ENCODE assay signal across 7 mouse cellular contexts in genomic region chr13:62887712-62888441, GRCm38 (mm10). TPM values are rescaled to one million over a fixed set of nuclear protein-coding genes. Genes with fewer than 3 reads are reported as not detected.
A peak's percentile ranks its signal among the peaks of the same experiment; 100 is the strongest.
DNase-seq lines count a peak whose midpoint lies in the region; ATAC-seq and TF ChIP-seq lines count a peak whose summit lies in the region.

Gene Fbp1, minus strand, starts transcription at chr13:62888282.

- no peak within 1 kb of the TSS for H3K27ac ChIP-seq in spleen, adult 2 months (ENCODE audit: insufficient read depth, low read length)
- H3K27ac ChIP-seq in forebrain, embryonic 14.5 days (ENCODE audit: low read depth, low read length): no peak within 1 kb of the TSS
- no peak within 1 kb of the TSS for H3K27ac ChIP-seq in midbrain, embryonic 14.5 days (replicated peaks; ENCODE audit: low read depth, low read length)

- WGBS in spleen, adult 2 months: 9% methylated on average over 28 of the region's 29 CpGs
- WGBS in forebrain, embryonic 14.5 days: 6% methylated on average over 28 of the region's 29 CpGs
- WGBS in midbrain, embryonic 14.5 days: 4% methylated on average over 29 of the region's 29 CpGs

- peak within 1 kb of the TSS; percentile 34; the same call in 1 of the 2 replicates for H3K4me2 ChIP-seq in forebrain, embryonic 14.5 days (ENCODE audit: low read length)
- peak within 1 kb of the TSS; percentile 48 for H3K4me2 ChIP-seq in midbrain, embryonic 14.5 days (ENCODE audit: low read length)

- no peak for ATAC-seq in forebrain, embryonic 14.5 days
- ATAC-seq in midbrain, embryonic 14.5 days (ENCODE audit: low FRiP score, low TSS enrichment): peak; percentile 50; the same call in 1 of the 2 replicates
- no peak for ATAC-seq in activated CD4-positive, CD25-positive, alpha-beta regulatory T cell, adult 4 months

- H3K4me3 ChIP-seq in spleen, adult 2 months (ENCODE audit: extremely low read depth, insufficient read depth, insufficient read length): 0 out of 2 replicates have a peak within 1 kb of the TSS, but pooled peaks have one; percentile 6
- no peak within 1 kb of the TSS for H3K4me3 ChIP-seq in forebrain, embryonic 14.5 days (ENCODE audit: low read depth, low read length)
- H3K4me3 ChIP-seq in midbrain, embryonic 14.5 days (replicated peaks; ENCODE audit: low read depth, low read length): peak within 1 kb of the TSS; percentile 23

- peaks cover 3% of the 10 kb centered on the region; the same call in 1 of the 2 replicates for H3K4me1 ChIP-seq in spleen, adult 2 months (ENCODE audit: control insufficient read depth, insufficient read depth, insufficient read length)
- H3K4me1 ChIP-seq in forebrain, embryonic 14.5 days (ENCODE audit: control insufficient read depth, insufficient read depth, low read length): no peaks in the 10 kb centered on the region
- H3K4me1 ChIP-seq in midbrain, embryonic 14.5 days (ENCODE audit: control insufficient read depth, insufficient read depth, low read length): no peaks in the 10 kb centered on the region; the same call in 1 of the 2 replicates

- no peak within 1 kb of the TSS for H3K9ac ChIP-seq in forebrain, embryonic 14.5 days (ENCODE audit: low read length)
- H3K9ac ChIP-seq in midbrain, embryonic 14.5 days (replicated peaks; ENCODE audit: low read length): 0 out of 2 replicates have a peak within 1 kb of the TSS, but pooled peaks have one; percentile 24

- H3K27me3 ChIP-seq in spleen, adult 2 months (ENCODE audit: control insufficient read depth, insufficient read depth, low read length): peaks cover 4% of the 10 kb centered on the region; the same call in 1 of the 2 replicates
- peaks cover 16% of the 10 kb centered on the region for H3K27me3 ChIP-seq in forebrain, embryonic 14.5 days (replicated peaks; ENCODE audit: control insufficient read depth, insufficient read depth, low read length)
- H3K27me3 ChIP-seq in midbrain, embryonic 14.5 days (ENCODE audit: control insufficient read depth, insufficient read depth, low read length): peaks cover 22% of the 10 kb centered on the region

- no peaks in the 10 kb centered on the region for H3K9me3 ChIP-seq in forebrain, embryonic 14.5 days (replicated peaks; ENCODE audit: control insufficient read depth, low read length)
- no peaks in the 10 kb centered on the region for H3K9me3 ChIP-seq in midbrain, embryonic 14.5 days (ENCODE audit: control insufficient read depth, low read length)

- H3K36me3 ChIP-seq in spleen, adult 2 months (ENCODE audit: control insufficient read depth, insufficient read depth, low read length): no peaks in the 10 kb centered on the region
- H3K36me3 ChIP-seq in forebrain, embryonic 14.5 days (ENCODE audit: control insufficient read depth, insufficient read depth, low read length): no peaks in the 10 kb centered on the region
- H3K36me3 ChIP-seq in midbrain, embryonic 14.5 days (ENCODE audit: control insufficient read depth, insufficient read depth, low read length): no peaks in the 10 kb centered on the region

- no peak for DNase-seq in spleen, adult 2 months (ENCODE audit: low read depth in 1 of 2, low spot score in 2 of 2)
- no peak for DNase-seq in spleen, postnatal 4 days (ENCODE audit: low spot score in 2 of 2)
- DNase-seq in forebrain, embryonic 14.5 days (ENCODE audit: low spot score): peak; percentile 7
- DNase-seq in kidney, postnatal 25 days: peak; percentile 80 to 93
- peak; percentile 31 for DNase-seq in midbrain, embryonic 14.5 days
- no peak for DNase-seq in right cerebral cortex, postnatal 25 days

- no peak for TF ChIP-seq POLR2A in spleen, adult 2 months (IDR thresholded peaks at IDR 0.05; ENCODE audit: low read depth, low read length)

- no peak for TF ChIP-seq CTCF in spleen, adult 2 months (IDR thresholded peaks at IDR 0.05; ENCODE audit: extremely low read depth, insufficient read depth, insufficient read length, insufficient replicate concordance)

RNA-seq across cellular contexts. Expression of gene Fbp1, which starts in this region (rescaled TPM):
- 0.29 and 0.43 TPM in 2 replicates for polyA plus RNA-seq in spleen, adult 2 months (2012; rRNA removed)
- not detected in 2 replicates for polyA plus RNA-seq in forebrain, embryonic 14.5 days (2014; fragmentation: Nextera tagmentation; extraction: Ambion mirVana)
- polyA plus RNA-seq in midbrain, embryonic 14.5 days (2014; fragmentation: Nextera tagmentation; extraction: Ambion mirVana): not detected in 2 replicates
- not detected for polyA plus RNA-seq in activated CD4-positive, CD25-positive, alpha-beta regulatory T cell, adult 4 months (2017; shearing (Covaris generic))

Comparison
In these comparisons a context has a peak if more than half of its experiments do, and no peak if none do; other contexts are left out.
1. Peak in DNase-seq and H3K4me2 ChIP-seq in forebrain, embryonic 14.5 days; RNA of the gene not detected or under 1 TPM.
2. Peak in DNase-seq, ATAC-seq, H3K4me3 ChIP-seq, H3K9ac ChIP-seq and H3K4me2 ChIP-seq in midbrain, embryonic 14.5 days; RNA of the gene not detected or under 1 TPM.
3. DNase-seq: peak in kidney, postnatal 25 days (2 of 2); none in spleen, adult 2 months (0 of 2), spleen, postnatal 4 days (0 of 2) and right cerebral cortex, postnatal 25 days (single experiment).